Mouse (Mus musculus) kidney, embryonic 15.5 days (tissue): Measurements from ENCODE around the gene Pdcd10. TPM values are rescaled to one million over a fixed set of nuclear protein-coding genes. Genes with fewer than 3 reads are reported as not detected.
A peak's percentile ranks its signal among the peaks of the same experiment; 100 is the strongest.

Source experiments
- ATAC-seq: fragments of 200-750 bp; cut with Nextera tagmentation; replicated peaks from 2 replicates; pipeline ENCODE4 v1.8.0; 2017; ENCODE audit warnings: moderate TSS enrichment; ENCODE audit not compliant: low FRiP score
- H3K27ac ChIP-seq: fragments of 300-500 bp; sonication (generic); 2 replicates; pipeline ENCODE4 v1.5.1; 2015; ENCODE audit warnings: mild to moderate bottlenecking, inconsistent platforms
- H3K27me3 ChIP-seq: fragments of 300-500 bp; sonication (generic); 2 replicates; pipeline ENCODE4 v1.6.1; 2015; ENCODE audit warnings: inconsistent platforms
- H3K36me3 ChIP-seq: fragments of 300-500 bp; sonication (generic); 2 replicates; pipeline ENCODE4 v1.6.1; 2015; ENCODE audit warnings: inconsistent platforms
- H3K4me1 ChIP-seq: fragments of 300-500 bp; sonication (generic); 2 replicates; pipeline ENCODE4 v1.6.1; 2015; ENCODE audit warnings: inconsistent platforms
- H3K4me2 ChIP-seq: fragments of 300-500 bp; sonication (generic); 2 replicates; pipeline ENCODE4 v1.6.1; 2015; ENCODE audit warnings: moderate library complexity, mild to moderate bottlenecking, inconsistent platforms
- H3K4me3 ChIP-seq: fragments of 300-500 bp; sonication (generic); replicated peaks from 2 replicates; pipeline ENCODE4 v1.5.1; 2015; ENCODE audit warnings: mild to moderate bottlenecking, inconsistent platforms
- H3K9ac ChIP-seq: fragments of 300-500 bp; sonication (generic); 2 replicates; pipeline ENCODE4 v1.6.1; 2015; ENCODE audit warnings: mild to moderate bottlenecking, inconsistent platforms
- H3K9me3 ChIP-seq: fragments of 300-500 bp; sonication (generic); replicated peaks from 2 replicates; pipeline ENCODE4 v1.6.1; 2016; ENCODE audit warnings: inconsistent platforms
- WGBS: fragments of 180-500 bp; shearing (Covaris S2); methylation state at CpG from one replicate; pipeline ENCODE4 v1.1.7; 2015; ENCODE audit warnings: mixed read lengths; 5-methylcytosine and 5-hydroxymethylcytosine counted together
- polyA plus RNA-seq: library from polyadenylated mRNA; unstranded; fragments of >200 nt; fragmentation: Nextera tagmentation; extraction: Ambion mirVana; gene quantifications from 2 replicates; pipeline ENCODE4 v1.2.1, GENCODE M21; 2015

The Pdcd10 gene
- polyA plus RNA-seq: 83.0 and 87.8 TPM in 2 replicates

- Histone ChIP-seq H3K4me3 (peak within 1 kb of the TSS; percentile 71), H3K4me2 (peak within 1 kb of the TSS; percentile 66), H3K27ac (peak within 1 kb of the TSS; percentile 82), H3K27me3 (no peaks in the 10 kb centered on the region), H3K9me3 (no peaks in the 10 kb centered on the region), H3K4me1 (peaks cover 10% of the 10 kb centered on the region; the same call in 1 of the 2 replicates), H3K9ac (peak within 1 kb of the TSS; percentile 83), H3K36me3 (no peaks in the 10 kb centered on the region)
- under 1% methylated on average over 35 of the region's 35 CpGs for WGBS
- ATAC-seq: peak; percentile 98
These were observed at the start of gene Pdcd10 for GRCm38 (mm10) chr3:75556695-75557291. Pdcd10 (minus strand) TSS chr3:75556856.

- no peaks in the 10 kb centered on the region for H3K36me3 ChIP-seq
- no peaks in the 10 kb centered on the region for H3K9me3 ChIP-seq
- H3K27me3 ChIP-seq: no peaks in the 10 kb centered on the region
- H3K4me1 ChIP-seq: no peaks in the 10 kb centered on the region
- 87% methylated on average over 4 of the region's 4 CpGs for WGBS
- H3K4me3 ChIP-seq: no peak overlapping the region
- no peak for ATAC-seq
- H3K4me2 ChIP-seq: no peak overlapping the region
- no peak overlapping the region for H3K9ac ChIP-seq
- no peak overlapping the region for H3K27ac ChIP-seq
These were observed 28.2 kb upstream of the Pdcd10 start for GRCm38 (mm10) chr3:75584898-75585297.

GRCm38 (mm10) chr3:75583293-75583692, 26.6 kb upstream of the Pdcd10 start:
- H3K27me3 ChIP-seq: no peaks in the 10 kb centered on the region
- WGBS: 83% methylated on average over 3 of the region's 3 CpGs
- ATAC-seq: no peak
- no peak overlapping the region for H3K27ac ChIP-seq
- H3K4me3 ChIP-seq: no peak overlapping the region
- H3K9ac ChIP-seq: no peak overlapping the region
- no peaks in the 10 kb centered on the region for H3K4me1 ChIP-seq
- H3K9me3 ChIP-seq: no peaks in the 10 kb centered on the region
- no peaks in the 10 kb centered on the region for H3K36me3 ChIP-seq
- H3K4me2 ChIP-seq: no peak overlapping the region

- Histone ChIP-seq H3K4me2 (no peak overlapping the region), H3K9ac (no peak overlapping the region), H3K36me3 (no peaks in the 10 kb centered on the region), H3K4me3 (no peak overlapping the region), H3K27ac (no peak overlapping the region), H3K4me1 (no peaks in the 10 kb centered on the region), H3K27me3 (no peaks in the 10 kb centered on the region), H3K9me3 (no peaks in the 10 kb centered on the region)
- no peak for ATAC-seq
- WGBS: 60% methylated on average over 4 of the region's 4 CpGs
These were observed 22.7 kb upstream of the Pdcd10 start for GRCm38 (mm10) chr3:75579352-75579751.

- Histone ChIP-seq H3K4me1 (no peaks in the 10 kb centered on the region), H3K27ac (no peak overlapping the region), H3K9ac (no peak overlapping the region), H3K27me3 (no peaks in the 10 kb centered on the region), H3K36me3 (no peaks in the 10 kb centered on the region), H3K4me3 (no peak overlapping the region), H3K4me2 (no peak overlapping the region), H3K9me3 (no peaks in the 10 kb centered on the region)
- ATAC-seq: no peak
- WGBS: 80% methylated on average over 1 of the region's 1 CpGs
These were observed 18.9 kb upstream of the Pdcd10 start for GRCm38 (mm10) chr3:75575582-75575981.

- WGBS: 62% methylated on average over 2 of the region's 2 CpGs
- Histone ChIP-seq H3K4me2 (no peak overlapping the region), H3K9ac (no peak overlapping the region), H3K4me3 (no peak overlapping the region), H3K4me1 (no peaks in the 10 kb centered on the region), H3K9me3 (no peaks in the 10 kb centered on the region), H3K36me3 (no peaks in the 10 kb centered on the region), H3K27me3 (no peaks in the 10 kb centered on the region), H3K27ac (no peak overlapping the region)
- ATAC-seq: no peak
These were observed 17.4 kb upstream of the Pdcd10 start for GRCm38 (mm10) chr3:75574074-75574473.

GRCm38 (mm10) chr3:75557292-75557691, 636 bp upstream of the Pdcd10 start, which contains the start of gene Serpini1:
Serpini1 (plus strand) TSS chr3:75557547.
- Histone ChIP-seq H3K4me3 (peak within 1 kb of the TSS; percentile 71), H3K27ac (peak within 1 kb of the TSS; percentile 82), H3K9me3 (no peaks in the 10 kb centered on the region), H3K9ac (peak within 1 kb of the TSS; percentile 83), H3K4me2 (peak within 1 kb of the TSS; percentile 66), H3K4me1 (peaks cover 10% of the 10 kb centered on the region; the same call in 1 of the 2 replicates), H3K36me3 (no peaks in the 10 kb centered on the region), H3K27me3 (no peaks in the 10 kb centered on the region)
- under 1% methylated on average over 19 of the region's 19 CpGs for WGBS
- peak; percentile 96 for ATAC-seq

- no peaks in the 10 kb centered on the region for H3K9me3 ChIP-seq
- peaks cover 10% of the 10 kb centered on the region; the same call in 1 of the 2 replicates for H3K4me1 ChIP-seq
- peak overlapping the region; percentile 83 for H3K9ac ChIP-seq
- peak overlapping the region; percentile 71 for H3K4me3 ChIP-seq
- peak overlapping the region; percentile 59 for H3K4me2 ChIP-seq
- WGBS: 0% methylated on average over 36 of the region's 36 CpGs
- ATAC-seq: peak; percentile 57; the same call in 1 of the 2 replicates
- no peaks in the 10 kb centered on the region for H3K27me3 ChIP-seq
- no peaks in the 10 kb centered on the region for H3K36me3 ChIP-seq
- peak overlapping the region; percentile 82 for H3K27ac ChIP-seq
These were observed 448 bp downstream of the Pdcd10 start for GRCm38 (mm10) chr3:75556121-75556694.

- Histone ChIP-seq H3K36me3 (no peaks in the 10 kb centered on the region), H3K27me3 (no peaks in the 10 kb centered on the region), H3K27ac (no peak overlapping the region), H3K9ac (no peak overlapping the region), H3K4me1 (peaks cover 4% of the 10 kb centered on the region; the same call in 1 of the 2 replicates), H3K9me3 (no peaks in the 10 kb centered on the region), H3K4me3 (no peak overlapping the region), H3K4me2 (no peak overlapping the region)
- ATAC-seq: no peak
These were observed 5.4 kb downstream of the Pdcd10 start for GRCm38 (mm10) chr3:75551248-75551647.

GRCm38 (mm10) chr3:75544287-75544686, 12.4 kb downstream of the Pdcd10 start:
- Histone ChIP-seq H3K4me2 (no peak overlapping the region), H3K36me3 (peaks cover 10% of the 10 kb centered on the region), H3K27ac (no peak overlapping the region), H3K27me3 (no peaks in the 10 kb centered on the region), H3K9ac (no peak overlapping the region), H3K4me3 (no peak overlapping the region), H3K4me1 (no peaks in the 10 kb centered on the region), H3K9me3 (no peaks in the 10 kb centered on the region)
- 96% methylated on average over 1 of the region's 1 CpGs for WGBS
- no peak for ATAC-seq

GRCm38 (mm10) chr3:75542852-75543251, 13.8 kb downstream of the Pdcd10 start:
- H3K36me3 ChIP-seq: peaks cover 19% of the 10 kb centered on the region
- WGBS: 83% methylated on average over 3 of the region's 3 CpGs
- peak; percentile 67 for ATAC-seq
- no peaks in the 10 kb centered on the region for H3K9me3 ChIP-seq
- H3K27me3 ChIP-seq: no peaks in the 10 kb centered on the region
- no peak overlapping the region for H3K27ac ChIP-seq
- H3K4me1 ChIP-seq: no peaks in the 10 kb centered on the region
- H3K4me3 ChIP-seq: no peak overlapping the region
- H3K4me2 ChIP-seq: no peak overlapping the region
- H3K9ac ChIP-seq: no peak overlapping the region

- H3K27ac ChIP-seq: no peak overlapping the region
- no peak for ATAC-seq
- H3K9ac ChIP-seq: no peak overlapping the region
- H3K4me1 ChIP-seq: no peaks in the 10 kb centered on the region
- no peak overlapping the region for H3K4me3 ChIP-seq
- H3K9me3 ChIP-seq: no peaks in the 10 kb centered on the region
- no peaks in the 10 kb centered on the region for H3K27me3 ChIP-seq
- no peak overlapping the region for H3K4me2 ChIP-seq
- whole genome bisulfite sequencing: 86% methylated on average over 4 of the region's 4 CpGs
- H3K36me3 ChIP-seq: peaks cover 31% of the 10 kb centered on the region
These were observed 15.4 kb downstream of the Pdcd10 start for GRCm38 (mm10) chr3:75541259-75541658.
